Mouse (Mus musculus) left cerebral cortex, postnatal 4 days (tissue): ENCODE measurements around the gene Camsap1. TPM values are rescaled to one million over a fixed set of nuclear protein-coding genes. Genes with fewer than 3 reads are reported as not detected.

ENCODE experiments used
- DNase-seq: peaks from one replicate; pipeline ENCODE4 v3.0.0-alpha.2; 2022
- intact Hi-C: fragments of 180-260 bp; cut with DNase I; formaldehyde crosslinking; loops from one replicate; pipeline ENCODE4 v1.15.1; 2025
- total RNA-seq, 2 experiments: library from RNA; stranded (reverse); gene quantifications; 2 replicates each; pipeline ENCODE4 v1.2.3; 2021

The Camsap1 gene
- 100 to 1,000 TPM; 195 to 203 TPM for total RNA-seq

DNA sequence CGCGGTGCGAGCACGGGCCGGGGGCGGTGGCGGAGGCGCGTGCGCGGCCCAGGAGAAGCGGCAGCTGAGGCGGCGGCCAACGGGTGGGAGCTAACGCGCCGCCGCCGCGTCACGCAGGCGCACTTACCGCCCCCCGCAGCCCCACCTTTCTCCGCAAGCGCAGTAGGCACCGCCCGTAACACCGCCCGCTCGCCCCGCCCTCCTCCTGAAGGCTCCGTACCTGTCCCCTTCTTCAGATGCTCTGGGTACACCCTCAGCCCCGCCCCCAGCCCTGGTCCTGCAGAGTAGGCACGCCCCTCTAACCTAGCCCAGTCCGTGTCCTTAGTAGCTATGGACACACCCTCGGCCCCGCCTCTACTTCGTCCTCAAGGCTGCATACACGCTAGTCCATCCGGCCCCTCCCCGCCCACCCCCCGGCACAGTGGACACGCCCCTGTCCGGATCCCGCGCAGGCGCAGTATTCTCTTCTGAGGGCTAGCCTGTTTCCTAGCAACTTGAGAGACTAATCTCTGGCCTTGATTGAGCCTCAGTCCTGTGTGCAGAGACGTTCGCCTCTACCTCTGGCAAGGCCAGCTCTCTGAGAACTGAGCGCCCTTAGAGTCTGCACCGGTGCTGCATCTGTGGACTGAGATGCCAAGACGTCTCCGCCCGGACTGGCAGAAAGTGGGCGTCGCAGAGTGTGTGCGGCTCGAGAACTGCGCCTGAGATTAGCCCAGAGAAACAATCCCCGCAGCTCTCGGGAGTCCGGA lies at the start of gene Camsap1:
TSS of gene Camsap1 (minus strand) at position 124 of the 749 bp plus-strand sequence.
- intact Hi-C loops, result no loop called here
- DNase-seq, result peak; percentile 100

DNA sequence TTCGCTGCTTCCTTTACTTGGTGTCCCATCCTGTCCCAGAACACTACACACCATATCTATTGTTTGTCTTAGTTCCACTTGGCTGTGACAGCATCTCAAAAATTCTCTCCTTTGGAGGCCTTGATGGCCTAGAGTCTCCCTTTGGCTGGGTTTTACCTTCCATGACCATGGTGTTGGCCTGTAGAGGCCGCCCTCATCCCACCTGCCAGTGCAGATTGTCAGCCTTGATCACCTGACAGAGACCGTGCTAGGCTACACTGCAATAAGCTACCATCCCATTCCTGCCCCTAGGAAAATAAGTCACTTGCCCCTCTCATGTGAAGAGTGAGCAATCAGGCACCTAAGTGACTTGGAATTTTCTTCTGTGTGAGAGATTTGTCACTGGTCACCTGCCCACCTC lies 47.2 kb upstream of the Camsap1 start:
- no peak for DNase-seq
- intact Hi-C loops, result no loop called here

DNA sequence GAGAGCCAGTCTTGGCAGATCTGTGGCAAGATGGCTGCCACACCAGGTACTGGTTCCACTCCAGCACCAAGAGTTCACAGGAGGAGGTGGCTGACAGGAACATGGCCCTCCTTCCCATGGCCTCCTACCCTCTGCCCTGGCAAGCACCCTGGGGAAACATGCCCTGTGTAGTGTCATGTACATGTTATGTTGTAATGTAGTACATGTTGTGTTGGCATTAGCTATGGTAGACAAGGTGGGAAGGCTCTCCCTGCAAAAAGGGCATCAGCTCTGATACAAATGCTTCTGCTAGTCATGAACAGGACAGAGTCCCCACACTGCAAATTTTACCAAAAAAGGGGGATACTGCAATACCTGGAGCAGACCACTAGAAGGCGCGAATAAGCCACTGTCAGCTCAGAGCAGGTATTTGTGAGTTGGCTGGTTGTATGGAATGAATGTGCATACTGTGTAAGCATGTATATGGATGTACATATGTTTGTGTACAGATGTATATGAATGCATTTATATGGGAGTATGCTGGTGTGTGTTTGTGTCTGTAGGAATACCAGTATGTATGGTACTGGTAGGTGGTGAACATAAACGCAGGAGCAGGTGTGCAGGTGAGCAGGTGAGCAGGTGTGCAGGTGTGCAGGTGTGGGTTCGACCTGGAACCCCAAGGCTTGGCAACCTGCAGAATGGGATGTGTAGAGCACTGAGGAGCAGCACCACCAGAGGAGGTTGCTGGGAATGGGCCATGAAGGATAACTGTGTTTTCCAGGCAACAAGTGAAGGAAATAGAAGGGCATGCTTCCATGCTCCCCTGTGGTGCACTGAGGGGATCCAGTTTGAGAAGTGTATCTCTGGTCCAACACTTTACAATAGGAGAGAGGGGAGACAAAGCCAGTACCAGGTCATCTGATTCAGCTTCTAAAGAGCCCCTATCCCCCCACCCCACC lies 41.3 kb upstream of the Camsap1 start:
- DNase-seq, result peak; percentile 38
- intact Hi-C loops, result loop anchor here (5.0 to 10.0 kb wide), 2 partner anchors 118 to 250 kb away; no protein-coding TSS in a partner anchor

DNA sequence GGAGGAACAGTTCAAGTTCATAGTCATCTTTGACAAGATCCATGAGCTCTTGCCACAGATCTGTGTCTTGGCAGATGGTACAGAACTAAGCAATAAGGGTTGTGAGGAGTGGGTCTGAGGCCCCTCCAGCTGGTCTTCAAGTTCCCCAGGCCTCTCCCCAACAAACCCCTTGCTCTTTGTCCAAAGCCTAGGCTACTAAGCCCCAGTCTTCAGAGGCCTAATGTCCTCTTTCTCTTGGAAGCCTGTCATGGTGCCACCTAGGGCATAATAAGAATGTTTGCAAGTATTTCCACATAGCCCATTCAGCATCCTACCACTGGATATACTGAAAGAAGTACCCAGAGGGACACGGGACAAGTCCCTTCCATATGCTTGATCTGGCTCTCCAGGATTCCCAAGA lies 39.5 kb upstream of the Camsap1 start:
- intact Hi-C loops, result loop anchor here (5.0 to 10.0 kb wide), 2 partner anchors 120 to 252 kb away; no protein-coding TSS in a partner anchor
- no peak for DNase-seq

DNA sequence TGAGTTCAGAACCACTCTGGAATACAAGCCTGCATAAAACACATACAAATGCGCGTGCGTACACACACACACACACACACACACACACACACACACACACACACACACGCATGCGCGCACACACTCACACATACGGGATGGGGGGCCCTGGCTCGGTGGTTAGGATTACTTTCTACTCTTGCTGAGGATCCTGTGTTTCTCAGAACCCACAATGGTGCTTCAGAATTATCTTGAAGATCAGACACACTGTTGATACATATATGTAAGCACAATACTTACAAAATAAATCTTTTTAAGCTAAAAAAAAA lies 39.1 kb upstream of the Camsap1 start:
- DNase-seq, result no peak
- intact Hi-C loops, result loop anchor here (5.0 to 10.0 kb wide), 2 partner anchors 120 to 253 kb away; no protein-coding TSS in a partner anchor

DNA sequence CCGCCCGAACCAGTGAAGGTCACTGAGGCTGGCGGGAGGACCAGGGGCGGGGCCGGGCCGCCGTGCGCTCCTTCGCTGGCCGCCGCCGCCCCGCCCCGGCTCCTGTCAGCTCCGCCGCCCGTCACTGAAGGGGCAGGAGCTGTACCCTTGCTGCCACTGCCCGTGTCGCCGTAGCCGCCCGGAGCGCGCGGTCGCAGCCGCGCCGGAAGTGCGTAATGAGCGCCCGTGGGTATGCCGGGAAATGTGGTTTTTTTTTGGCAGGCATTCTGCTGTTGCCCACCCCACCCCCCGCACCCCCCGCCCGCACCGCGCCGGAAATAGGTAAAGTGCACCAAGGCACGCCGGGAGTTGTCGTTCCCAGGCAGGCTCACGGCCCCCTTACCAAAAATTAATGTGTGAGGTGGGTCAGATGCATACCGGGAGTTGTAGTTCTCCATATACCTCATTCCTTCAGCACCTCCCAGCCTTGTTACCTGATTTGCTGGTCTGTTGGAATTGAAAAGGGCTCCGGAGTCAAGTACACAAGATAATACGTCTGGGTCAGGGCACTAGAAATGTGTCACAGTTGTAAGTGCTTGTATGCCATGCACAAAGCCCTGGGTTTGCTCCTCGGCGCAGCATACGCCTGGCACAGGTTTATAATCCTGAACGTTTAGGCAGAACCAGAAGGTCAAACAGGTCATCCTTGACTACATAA lies 38.6 kb upstream of the Camsap1 start, which contains the start of gene Ubac1:
TSS of gene Ubac1 (minus strand) at position 187 of the 697 bp plus-strand sequence.
- peak; percentile 92 for DNase-seq
- intact Hi-C loops, result loop anchor here (5.0 to 10.0 kb wide), 2 partner anchors 121 to 253 kb away; no protein-coding TSS in a partner anchor

DNA sequence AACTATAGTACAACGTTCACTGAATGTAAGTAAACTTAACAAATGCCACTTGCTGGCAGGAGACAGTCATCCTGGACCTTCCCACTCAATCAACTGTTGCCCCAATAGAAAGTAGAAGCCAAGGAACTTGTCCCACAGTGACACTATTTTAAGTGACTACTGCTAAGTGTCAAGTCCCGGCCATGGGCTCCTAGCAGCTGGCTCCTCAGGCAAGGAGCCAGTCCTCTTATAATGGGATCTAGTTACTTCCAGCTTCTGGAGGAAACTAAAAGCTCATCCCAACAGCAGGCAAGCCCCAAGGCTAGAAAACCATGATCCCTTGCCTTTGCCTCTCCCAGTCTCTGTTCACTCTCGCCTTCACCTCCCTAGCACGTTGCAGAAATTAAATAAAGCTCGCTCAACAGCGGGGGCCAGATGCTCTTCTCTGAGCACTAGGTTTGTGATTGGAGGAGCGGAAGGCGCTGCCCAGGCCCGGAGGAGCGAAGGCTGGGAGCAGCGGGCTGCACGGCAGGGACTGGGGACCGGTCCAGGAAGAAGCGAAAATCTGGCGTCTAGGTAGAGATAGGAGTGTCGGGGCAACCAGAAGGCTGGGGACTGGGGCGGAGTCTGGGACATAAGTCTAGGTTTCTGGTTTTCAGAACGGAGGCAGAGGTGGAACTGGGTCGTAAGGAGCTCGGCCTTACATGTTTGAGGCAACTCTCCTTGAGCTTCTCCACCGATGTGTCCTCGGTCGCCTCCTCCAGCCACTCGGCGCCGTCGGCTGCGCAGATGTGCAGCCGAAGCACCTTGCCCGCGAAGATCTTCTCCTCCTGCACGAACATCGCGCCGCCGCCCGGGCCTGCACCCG lies 37.9 kb upstream of the Camsap1 start:
- DNase-seq, result peak; percentile 76
- intact Hi-C loops, result loop anchor here (5.0 to 10.0 kb wide), 2 partner anchors 121 to 254 kb away; no protein-coding TSS in a partner anchor

DNA sequence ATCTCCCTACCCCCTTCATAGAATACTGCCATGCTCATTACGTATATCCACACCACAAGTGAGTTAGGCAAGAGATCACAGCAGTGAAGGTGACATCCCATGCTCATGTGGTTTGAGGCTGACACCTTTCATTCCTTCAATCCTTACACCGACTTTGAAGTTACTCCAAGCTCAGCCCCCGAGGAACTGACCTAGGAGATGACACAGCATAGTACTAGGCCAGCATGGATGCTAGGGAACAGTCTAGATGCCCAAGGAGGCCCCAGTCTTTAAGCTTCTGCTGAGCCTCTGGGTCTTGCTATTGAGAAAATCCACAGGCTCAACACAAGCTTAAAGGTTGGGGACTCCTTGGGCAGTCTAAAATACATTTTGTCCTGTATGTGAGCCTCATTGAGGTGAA lies 36.8 kb upstream of the Camsap1 start:
- intact Hi-C loops, result loop anchor here (5.0 to 10.0 kb wide), 2 partner anchors 122 to 255 kb away; no protein-coding TSS in a partner anchor
- DNase-seq, result no peak

DNA sequence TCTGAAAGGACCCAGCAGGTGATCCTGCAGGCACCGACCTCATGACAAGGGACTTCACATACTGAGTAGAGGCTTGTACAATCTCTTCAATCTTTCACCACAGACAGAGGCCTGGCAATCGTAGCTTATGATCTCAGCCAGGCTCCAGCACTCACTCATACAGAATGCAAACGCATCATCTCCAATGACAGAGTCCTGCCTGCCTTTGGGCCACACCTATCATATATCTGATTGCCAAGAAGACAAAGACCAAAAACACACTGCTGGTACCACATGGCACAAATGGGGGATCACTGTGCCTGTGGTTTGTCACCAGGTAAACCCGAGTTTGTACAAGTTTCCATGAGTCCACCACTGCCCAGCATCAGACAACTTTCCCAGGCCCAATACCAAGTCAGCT lies 34.2 kb upstream of the Camsap1 start:
- intact Hi-C loops, result no loop called here

DNA sequence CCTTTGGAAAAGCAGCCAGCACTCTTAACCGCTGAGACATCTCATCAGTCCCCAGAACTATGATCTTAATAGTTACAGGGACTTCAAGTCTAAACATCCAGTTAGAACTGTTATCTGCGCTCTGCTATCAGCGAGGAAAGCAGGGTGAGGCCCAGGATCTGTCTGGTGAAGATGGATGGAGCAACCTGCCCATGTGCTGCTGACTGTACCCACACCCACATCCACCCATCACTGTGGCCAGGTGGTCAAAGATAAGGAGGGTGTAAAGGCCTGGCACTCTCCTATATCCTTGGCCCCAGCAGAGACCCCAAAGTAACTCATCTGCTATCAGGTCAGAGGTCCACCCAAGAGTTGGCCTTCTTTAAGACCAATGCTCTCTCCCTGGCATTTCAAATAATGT lies 30.6 kb upstream of the Camsap1 start:
- no peak for DNase-seq
- intact Hi-C loops, result no loop called here

More for the DNA sequence above, 34.2 kb upstream of the Camsap1 start:
- no peak for DNase-seq

DNA sequence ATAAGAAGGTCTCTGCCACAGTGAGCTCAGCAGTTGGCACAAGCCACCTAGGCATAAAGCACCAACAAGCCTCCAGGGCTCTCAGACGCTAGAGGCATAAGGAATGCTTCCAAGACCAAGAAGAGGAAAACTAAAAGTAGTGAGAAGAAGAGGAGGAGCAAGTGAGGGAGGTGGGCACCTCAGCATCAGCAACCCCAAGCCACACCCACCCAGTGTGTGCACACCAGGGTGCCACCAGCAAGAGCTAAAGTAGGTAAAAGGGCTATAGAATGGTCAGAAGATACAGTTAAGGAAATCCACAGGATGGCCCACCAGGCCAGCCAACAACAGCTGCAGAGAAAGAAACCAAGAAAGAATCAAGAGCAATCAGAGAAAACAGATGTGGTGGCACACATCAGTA lies 28.3 kb upstream of the Camsap1 start:
- intact Hi-C loops, result no loop called here
- no peak for DNase-seq

DNA sequence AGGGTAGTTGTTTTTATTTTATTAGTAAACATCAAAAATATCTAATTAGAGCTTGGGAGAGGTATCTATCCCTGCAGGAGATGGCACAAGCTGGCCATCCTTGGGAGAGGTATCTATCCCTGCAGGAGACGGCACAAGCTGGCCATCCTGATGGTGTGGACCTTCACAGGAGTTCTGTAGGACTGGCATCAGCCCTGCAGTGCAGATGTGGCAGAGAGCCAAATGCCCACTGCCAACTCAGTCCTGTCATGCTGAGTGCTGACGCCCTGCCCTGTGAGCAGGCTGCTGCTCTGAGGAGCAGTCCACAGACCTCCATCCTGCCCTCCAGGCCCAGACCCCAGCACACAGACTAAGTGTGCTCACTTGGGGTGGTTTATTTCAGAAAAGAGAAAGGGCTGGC lies 18.9 kb upstream of the Camsap1 start:
- DNase-seq, result peak; percentile 81
- intact Hi-C loops, result no loop called here

DNA sequence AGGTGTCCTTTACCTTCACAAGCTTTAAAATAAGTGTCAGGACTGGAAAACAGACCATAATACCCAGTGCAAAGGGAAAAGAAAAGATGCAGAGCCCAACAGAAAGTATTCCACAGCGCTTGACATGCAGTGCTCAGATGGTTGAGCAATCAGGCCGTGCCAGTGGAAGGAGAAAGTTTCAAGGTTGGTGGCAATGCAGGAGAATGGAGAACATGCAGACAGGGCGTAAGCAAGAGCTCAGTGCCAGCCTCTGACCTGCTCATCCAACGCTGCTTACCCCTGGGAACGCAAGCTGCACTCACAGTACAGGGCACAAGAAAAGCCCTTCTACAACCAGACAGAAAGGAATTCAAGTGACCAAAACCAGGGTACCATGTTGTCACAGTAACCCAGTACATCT lies 18.1 kb upstream of the Camsap1 start:
- no peak for DNase-seq
- intact Hi-C loops, result no loop called here

DNA sequence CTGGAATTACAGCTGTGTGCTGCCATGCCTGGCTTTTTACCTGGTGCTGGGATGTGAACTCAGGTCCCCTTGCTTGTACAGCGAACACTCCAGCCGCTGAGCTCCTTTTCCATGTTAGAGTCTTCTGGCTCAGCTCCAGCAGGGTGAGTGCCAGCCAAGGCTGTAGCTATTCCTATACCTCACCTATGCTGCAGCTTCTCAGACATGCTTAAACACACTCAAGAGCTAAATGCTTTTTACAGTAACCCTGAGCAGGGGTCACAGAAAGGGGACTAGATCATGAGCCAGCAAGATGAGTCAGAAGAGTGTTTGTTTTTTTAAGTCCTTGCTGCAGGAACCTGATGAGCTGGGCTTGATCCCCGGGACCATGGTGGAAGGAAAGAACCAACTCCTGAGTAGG lies 14.6 kb upstream of the Camsap1 start:
- peak; percentile 15 for DNase-seq
- intact Hi-C loops, result no loop called here

DNA sequence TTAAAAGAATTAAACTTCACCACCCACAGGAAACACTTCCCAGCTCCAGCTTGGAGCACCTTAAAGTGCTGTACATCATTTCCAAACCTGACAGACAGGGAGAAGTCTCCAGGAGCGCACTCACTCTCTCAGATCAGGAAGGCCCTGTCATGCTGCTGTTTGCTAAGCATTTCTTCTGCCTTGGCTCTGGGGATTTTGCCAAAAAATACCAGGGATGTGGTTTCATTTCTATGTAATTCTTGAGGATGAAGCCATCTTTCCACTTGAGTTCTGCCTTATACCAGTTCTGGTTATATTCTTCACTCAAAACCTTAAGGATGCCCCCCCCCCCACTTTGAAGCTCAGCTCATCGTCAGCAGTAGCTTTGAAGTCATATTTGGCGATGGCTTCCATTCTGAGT lies 11.7 kb upstream of the Camsap1 start:
- intact Hi-C loops, result no loop called here
- no peak for DNase-seq

DNA sequence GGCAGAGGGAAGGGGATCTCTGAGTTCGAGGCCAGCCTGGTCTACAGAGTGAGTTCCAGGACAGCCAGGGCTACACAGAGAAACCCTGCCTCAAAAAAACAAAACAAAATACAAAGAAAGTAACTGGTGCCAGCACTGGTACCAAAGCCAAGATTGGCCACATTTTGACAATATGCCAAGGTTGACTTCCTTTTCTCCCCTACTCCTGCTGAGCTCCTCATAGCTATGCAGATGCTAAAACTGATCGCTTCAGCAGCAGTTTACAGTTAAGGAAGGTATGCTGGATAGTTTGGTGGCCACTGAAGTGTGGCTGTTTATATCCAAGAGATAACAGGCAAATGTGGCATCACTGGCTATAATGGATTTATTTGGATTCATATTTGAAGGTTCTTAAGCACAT lies 9.2 kb upstream of the Camsap1 start:
- intact Hi-C loops, result no loop called here
- no peak for DNase-seq

DNA sequence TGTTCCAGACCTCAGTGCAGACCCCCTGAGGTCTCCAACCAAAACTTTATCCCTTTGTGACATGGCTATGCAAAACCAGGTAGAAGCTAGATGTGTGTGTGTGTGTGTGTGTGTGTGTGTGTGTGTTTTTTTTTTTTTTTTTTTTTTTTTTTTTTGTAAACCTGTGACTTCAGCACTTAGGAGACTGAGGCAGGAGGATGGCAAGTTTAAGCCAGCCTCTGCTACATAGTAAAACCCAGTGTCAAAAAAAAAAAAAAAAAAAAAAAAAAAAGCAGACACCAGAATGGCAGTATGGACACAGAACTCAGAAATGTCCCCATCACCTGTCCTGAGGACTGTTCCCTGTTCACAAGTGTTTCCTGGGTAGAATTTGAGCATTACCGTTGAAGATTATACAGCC lies 6.6 kb upstream of the Camsap1 start:
- DNase-seq, result no peak
- intact Hi-C loops, result no loop called here

DNA sequence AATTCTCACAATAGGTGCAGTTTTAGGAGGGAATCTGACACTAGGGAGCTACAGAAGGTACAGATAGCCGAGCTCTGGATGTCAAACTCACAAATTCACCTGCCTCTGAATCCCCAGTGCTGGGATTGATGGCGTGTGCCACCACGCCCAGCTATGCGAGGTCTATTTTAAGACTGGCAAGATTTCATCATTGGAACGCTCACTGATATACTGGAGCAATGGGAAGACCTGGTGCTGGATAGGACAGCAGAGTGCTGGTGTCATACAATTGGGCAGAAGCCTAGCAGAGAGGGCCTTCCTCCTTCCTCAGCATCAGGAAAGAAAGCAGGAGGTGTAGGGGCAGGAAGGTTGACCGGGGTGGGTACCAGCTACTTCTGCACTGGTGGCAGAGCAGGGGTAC lies 4.7 kb upstream of the Camsap1 start:
- DNase-seq, result no peak
- intact Hi-C loops, result no loop called here

DNA sequence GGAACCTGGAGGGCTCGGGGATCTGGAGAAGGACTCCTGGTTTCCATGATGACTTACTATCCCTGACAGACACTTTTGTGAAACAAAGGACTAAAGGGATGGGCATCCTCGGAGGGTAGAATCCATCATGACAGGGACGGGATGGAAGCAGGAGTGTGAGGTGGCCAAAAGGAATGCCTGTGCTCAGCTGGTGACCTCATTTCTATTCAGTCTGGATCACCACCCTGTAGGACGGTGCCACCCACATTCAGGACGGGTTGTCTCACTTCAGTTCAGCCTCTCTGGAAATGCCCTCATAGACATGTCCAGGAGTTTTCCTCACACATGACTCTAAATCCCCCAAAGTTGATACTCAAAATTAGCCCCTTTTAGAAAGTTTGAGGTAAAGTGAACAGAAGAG lies 3.5 kb upstream of the Camsap1 start:
- DNase-seq, result no peak
- intact Hi-C loops, result no loop called here
